Mouse (Mus musculus) embryonic stem cell, embryonic (primary cell): ENCODE data around the gene Grin2b.
"Not testable (repeated sequence)": the region's sequence is repeated elsewhere in the genome, so short reads cannot be mapped to it uniquely, and the experiment has no call there.

ENCODE experiments used
- CTCF ChIA-PET, 4 experiments: fragments of 300-600 bp in 2 of 4; fragments of 350-600 bp in 2 of 4; sonication (Branson Sonifier 250); formaldehyde crosslinking; loops; one replicate each; lab custom pipeline; 2022; ENCODE audit warnings: inconsistent platforms in 2 of 4; lab: Charles Lee
- POLR2A ChIA-PET, 4 experiments: fragments of 300-600 bp in 2 of 4; fragments of 350-600 bp in 2 of 4; sonication (Branson Sonifier 250); formaldehyde crosslinking; loops; one replicate each; lab custom pipeline; 2022; ENCODE audit warnings: antibody characterized with exemption in 4 of 4, inconsistent platforms in 1 of 4; lab: Charles Lee

The Grin2b gene

DNA sequence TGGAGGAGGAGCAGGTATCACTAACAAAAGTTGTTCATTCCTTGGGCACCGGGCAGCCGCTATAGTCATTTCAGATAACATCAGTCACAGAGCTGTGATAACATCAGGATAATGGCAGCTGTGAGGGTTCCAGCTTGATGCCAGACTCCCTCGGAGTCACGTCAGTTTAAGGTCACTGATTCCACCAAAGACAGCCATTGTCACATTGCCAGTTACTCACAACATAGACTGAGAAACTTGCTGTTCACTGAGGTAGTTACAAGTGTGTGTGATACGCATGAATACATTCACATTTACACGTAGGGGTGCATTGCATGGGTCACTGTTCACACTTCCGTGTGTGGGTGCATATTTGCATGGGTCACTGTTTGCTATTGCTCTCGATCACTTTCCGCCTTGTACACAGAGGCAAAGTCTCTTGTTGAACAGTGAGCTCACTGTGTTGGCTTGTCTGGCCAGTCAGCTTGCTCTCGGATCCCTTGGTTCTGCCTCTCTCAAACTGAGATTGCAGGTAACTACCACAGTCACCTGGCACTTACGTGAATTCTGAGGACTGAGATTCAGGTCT lies 383.6 kb downstream of the Grin2b start:
- ChIA-PET POLR2A (no interaction called here), CTCF (no interaction called here)

DNA sequence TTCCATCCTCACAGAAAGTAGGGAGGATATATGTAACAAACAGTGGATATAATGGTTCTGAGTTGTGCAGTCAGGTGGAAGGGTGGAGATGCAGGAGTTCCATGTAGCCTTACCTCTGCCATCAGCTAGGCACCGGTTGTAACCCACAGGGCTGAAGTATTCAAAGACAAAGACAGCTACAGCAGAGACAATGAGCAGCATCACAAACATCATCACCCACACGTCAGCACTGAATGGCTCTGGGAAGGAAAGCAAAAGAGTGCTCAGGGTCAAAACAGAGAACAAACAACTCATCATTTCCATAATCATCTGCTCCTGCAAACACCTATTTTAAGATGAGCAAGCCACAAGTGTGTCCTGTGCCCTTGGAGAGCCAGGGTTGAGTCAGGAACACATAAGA lies 398.6 kb downstream of the Grin2b start:
- ChIA-PET POLR2A (no interaction called here), CTCF (no interaction called here)

DNA sequence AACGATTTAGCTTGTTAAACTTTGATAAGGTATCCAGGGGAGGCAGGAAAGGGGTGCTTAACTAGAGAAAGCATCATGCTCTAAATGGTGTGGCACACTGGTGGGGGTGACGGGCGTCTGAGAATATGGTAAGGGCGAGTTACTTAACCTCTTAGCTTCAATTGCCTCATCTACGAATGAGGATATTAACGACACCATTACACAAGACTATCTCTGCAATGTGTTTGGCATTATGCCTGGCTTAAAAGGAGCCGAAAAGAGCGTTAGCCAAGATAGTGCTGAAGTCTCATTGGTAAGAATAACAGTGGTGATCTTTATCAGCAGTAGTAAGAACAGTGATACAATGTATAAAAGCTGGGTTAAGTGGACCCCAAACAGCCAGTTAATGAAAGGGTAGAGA lies 405.7 kb downstream of the Grin2b start:
- CTCF ChIA-PET, result no interaction called here
- POLR2A ChIA-PET, result no interaction called here

DNA sequence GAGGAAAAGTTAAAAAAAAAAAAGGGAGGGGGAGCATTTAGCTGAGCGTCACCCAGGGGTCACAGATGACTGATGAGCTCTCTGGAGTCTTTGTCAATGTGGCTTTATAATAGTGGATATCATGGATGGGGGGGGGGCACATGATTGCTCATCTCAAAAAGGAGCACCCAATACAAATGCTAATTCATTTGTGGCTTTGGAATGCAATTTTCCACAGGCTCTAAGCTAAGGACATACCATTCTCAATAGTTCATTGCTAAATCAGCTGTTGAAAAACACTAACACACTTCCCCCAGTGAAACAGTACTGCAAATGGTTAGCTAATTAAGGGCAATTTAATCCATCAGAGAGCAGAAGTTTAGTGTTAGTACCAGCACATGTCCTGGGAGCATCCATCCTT lies 414.6 kb downstream of the Grin2b start:
- ChIA-PET POLR2A (interaction anchor here in 1 of 4 experiments (0.8 to 0.9 kb wide), 3 partner anchors 11 to 195 kb away, joined by 3 to 5 read pairs (median 5); no protein-coding TSS in a partner anchor), CTCF (interaction anchor here in 2 of 4 experiments (0.5 to 0.9 kb wide), 6 partner anchors 10 to 1104 kb away, joined by 3 to 12 read pairs (median 4); no protein-coding TSS in a partner anchor)

DNA sequence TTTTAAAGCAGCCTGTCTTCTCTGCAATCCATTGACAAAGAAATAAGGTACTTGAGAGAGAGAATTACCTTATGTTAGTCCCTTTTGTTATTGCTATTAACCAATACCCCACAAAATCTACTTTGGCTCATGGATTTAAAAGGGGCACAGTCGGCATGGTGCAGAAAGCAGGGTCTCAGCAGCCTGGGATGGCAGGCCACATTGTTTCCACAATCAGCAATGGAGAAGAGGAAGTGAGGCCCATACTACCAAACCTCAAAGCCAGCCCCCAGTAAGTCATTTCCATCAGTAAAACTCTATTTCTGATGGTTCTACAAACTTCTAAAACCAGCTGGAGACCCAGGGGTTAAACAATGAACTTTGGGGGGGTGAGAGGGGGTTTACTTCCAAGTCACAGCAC lies 417.2 kb downstream of the Grin2b start:
- POLR2A ChIA-PET, result no interaction called here

DNA sequence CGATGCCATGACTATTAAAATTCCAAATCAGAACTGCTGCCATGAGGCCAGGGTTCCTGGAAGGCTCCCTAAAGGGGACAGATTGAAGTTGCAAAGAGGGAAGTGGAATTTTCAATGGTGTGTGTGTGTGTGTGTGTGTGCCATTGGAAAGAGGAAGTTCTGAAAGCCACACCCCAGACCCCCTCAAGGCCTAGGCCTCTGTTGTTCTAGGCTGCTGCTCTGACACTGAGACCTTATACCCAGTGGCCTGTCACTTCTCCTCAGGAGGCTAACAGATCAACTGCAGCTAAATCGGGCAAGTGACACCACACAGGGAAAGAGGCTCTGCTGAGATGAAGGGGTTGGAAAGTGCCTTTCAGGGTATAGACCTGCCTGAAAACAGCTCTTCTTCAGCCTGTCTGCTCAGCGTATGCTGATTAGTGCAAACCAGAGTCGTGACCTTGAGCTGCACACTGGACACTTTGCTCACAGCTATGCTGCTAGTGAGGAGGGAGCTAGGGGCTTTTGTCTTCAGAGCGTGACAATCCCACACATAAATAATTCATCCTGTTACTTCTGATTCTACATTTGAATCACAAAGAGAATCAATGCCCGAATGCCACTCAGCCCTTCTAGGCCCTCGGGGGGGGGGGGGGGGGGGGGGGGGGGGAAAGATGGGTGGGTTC lies 424.8 kb downstream of the Grin2b start:
- POLR2A ChIA-PET, result interaction anchor here (0.5 to 2.1 kb wide), 6 partner anchors 9 to 85 kb away, joined by 3 to 5 read pairs (median 4); no protein-coding TSS in a partner anchor
- CTCF ChIA-PET, result interaction anchor here in 2 of 4 experiments (0.7 kb wide), 3 partner anchors 10 to 539 kb away, joined by 3 to 8 read pairs (median 6); no protein-coding TSS in a partner anchor

More for the DNA sequence above, 417.2 kb downstream of the Grin2b start:
- CTCF ChIA-PET, result no interaction called here

DNA sequence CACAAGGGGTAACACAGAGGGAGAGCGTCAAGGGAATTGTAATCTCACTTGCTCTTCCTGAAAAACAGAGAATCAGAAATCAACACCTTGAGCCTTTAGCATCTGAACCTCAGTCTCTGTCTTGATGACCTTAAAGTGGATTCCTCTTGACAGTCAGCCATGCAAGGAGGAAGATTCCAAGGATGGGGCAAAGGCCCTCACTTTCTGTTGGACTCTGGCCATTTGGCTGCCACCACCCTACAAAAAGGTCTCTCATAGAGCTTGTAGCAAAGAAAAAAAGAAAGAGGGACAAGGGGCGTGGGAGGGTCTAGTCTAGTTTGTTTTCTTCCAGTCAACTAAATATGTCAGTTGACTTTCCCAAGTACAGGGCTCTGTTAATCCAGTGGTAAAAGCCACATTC lies 427.7 kb downstream of the Grin2b start:
- POLR2A ChIA-PET, result no interaction called here
- CTCF ChIA-PET, result no interaction called here

DNA sequence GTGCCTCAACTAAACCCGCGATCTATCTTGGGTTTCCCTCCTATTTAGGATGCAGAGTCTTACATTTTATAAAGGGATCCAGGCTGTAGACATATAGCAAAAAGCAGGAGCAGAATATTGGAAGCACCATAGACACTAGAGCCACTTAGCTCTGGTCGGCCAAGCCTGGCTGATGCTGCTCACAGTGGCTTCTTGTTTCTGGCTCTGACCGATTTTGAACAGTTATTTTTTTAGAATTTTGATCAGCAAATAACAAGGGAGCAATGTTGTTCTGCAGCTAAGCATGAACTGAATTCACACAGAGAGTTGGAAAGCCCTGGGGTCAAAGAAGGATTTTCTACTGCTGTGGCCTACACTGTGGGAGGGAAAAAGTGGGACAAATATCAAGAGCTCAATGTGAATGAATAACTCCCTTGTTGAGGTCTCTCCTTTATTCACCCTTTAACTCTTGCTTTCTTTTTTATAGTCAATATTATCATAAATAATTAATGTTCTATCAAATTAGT lies 439.0 kb downstream of the Grin2b start:
- POLR2A ChIA-PET, result interaction anchor here in 2 of 4 experiments (0.6 to 1.5 kb wide), 2 partner anchors 15 to 313 kb away, joined by 3 to 4 read pairs; no protein-coding TSS in a partner anchor
- CTCF ChIA-PET, result no interaction called here

DNA sequence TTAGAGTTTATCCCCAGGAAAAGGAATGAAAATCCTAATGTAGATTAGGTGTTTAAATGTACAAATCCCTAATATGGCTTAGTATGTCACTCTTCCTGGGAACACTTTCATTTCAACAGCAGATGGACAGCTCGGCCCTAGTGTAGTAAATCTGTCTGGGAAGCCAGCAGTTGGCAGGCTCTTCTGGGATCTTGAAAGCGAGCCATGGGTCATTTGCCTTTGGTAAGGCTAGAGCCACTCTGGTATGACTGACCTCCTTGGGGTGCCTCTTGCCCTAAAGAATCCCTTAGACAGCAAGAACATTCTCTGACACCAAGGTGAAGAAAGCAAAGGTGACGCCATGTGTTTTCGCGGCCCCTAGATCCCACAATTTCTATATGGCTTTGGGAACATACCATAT lies 446.2 kb downstream of the Grin2b start:
- ChIA-PET POLR2A (interaction anchor here in 1 of 4 experiments (0.6 kb wide), 1 partner anchor 41 kb away, joined by 3 read pairs; no protein-coding TSS in a partner anchor), CTCF (no interaction called here)

DNA sequence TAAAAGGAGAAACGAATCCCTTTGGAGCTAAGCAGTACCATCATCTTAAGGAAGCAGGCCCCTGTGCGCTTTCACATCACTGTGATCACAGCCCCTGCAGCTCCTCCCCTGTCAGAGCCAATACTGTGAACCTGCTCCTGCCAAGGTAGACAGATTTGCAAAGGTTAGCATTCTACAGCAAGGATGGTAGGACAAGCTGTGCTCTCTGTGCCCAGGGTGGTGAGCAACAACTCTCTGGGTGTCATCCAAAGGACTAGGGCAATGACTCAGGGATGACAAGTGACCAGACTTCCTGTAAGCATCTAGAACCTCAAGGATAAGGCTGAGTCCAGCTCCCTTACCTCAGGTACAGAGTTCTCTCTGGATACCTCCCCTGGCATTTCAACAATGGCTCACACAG lies 451.6 kb downstream of the Grin2b start:
- ChIA-PET CTCF (interaction anchor here in 1 of 4 experiments (0.7 kb wide), 1 partner anchor 1062 kb away, joined by 7 read pairs; no protein-coding TSS in a partner anchor), POLR2A (no interaction called here)

DNA sequence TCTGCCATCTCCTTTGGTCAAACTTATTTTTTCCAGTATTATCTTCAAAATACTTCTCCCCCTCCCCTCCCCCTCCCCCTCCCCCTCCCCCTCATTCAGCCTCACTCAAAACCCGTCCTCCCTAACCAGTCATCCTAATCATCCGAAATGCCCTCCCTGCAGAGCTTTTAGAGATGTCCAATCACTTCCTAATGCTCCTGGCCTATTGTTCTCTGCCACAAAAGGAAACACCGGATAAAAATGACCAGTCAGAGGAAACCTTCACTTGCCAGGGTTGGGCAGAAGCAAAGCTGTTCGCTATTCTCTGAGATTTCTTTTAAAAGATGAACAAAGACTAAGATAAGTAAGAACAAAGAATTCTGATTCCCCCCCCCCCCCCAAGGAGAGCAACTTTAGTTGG lies 458.4 kb downstream of the Grin2b start:
- POLR2A ChIA-PET, result interaction anchor here in 3 of 4 experiments (0.6 to 0.8 kb wide), 7 partner anchors 7 to 504 kb away, joined by 3 to 6 read pairs (median 4); no protein-coding TSS in a partner anchor
- CTCF ChIA-PET, result interaction anchor here in 1 of 4 experiments (0.6 kb wide), 2 partner anchors 243 to 1662 kb away, joined by 3 to 6 read pairs; no protein-coding TSS in a partner anchor

DNA sequence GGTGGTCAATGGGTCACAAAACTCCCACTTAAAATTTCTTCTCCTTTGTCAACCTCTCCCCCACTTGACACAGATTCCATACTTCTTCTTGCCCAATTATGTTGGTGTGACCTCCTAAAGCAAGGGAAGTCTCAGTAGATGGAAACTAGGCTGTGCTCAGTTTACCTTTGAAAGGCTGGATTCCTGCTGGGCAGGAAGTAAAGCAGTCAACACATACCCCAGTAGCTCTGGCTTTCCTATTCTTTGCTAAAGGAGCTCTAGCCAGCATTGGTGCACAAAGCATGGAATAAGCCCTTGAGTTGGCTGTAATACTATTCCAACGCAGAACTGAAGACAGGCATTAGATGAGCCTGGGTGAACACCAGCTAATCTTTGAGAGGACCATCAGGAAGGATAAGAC lies 459.1 kb downstream of the Grin2b start:
- CTCF ChIA-PET, result interaction anchor here in 1 of 4 experiments (0.6 kb wide), 1 partner anchor 1661 kb away, joined by 3 read pairs; no protein-coding TSS in a partner anchor
- POLR2A ChIA-PET, result interaction anchor here in 2 of 4 experiments (0.7 kb wide), 2 partner anchors 112 to 279 kb away, joined by 3 to 6 read pairs; no protein-coding TSS in a partner anchor

DNA sequence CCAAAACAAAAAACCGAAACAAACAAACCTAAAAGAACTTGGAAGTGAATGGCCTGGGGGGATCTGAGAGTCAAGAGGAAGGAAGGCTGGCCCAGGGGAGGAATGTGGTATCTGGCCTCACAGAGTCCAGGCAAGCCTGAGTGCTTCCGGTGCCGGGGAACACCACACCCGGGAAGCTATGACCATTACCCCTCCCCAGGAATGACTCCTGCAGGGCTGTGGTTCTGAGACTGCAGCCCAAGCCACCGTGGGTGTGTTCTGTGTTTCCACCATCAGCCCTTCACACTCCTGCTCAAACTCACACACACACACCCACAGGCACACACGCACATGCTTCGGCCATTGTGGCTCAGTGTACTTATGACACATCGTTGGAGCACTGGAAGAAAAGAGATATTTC lies 459.6 kb downstream of the Grin2b start:
- POLR2A ChIA-PET, result interaction anchor here in 1 of 4 experiments (0.7 kb wide), 1 partner anchor 113 kb away, joined by 3 read pairs; no protein-coding TSS in a partner anchor
- CTCF ChIA-PET, result no interaction called here

DNA sequence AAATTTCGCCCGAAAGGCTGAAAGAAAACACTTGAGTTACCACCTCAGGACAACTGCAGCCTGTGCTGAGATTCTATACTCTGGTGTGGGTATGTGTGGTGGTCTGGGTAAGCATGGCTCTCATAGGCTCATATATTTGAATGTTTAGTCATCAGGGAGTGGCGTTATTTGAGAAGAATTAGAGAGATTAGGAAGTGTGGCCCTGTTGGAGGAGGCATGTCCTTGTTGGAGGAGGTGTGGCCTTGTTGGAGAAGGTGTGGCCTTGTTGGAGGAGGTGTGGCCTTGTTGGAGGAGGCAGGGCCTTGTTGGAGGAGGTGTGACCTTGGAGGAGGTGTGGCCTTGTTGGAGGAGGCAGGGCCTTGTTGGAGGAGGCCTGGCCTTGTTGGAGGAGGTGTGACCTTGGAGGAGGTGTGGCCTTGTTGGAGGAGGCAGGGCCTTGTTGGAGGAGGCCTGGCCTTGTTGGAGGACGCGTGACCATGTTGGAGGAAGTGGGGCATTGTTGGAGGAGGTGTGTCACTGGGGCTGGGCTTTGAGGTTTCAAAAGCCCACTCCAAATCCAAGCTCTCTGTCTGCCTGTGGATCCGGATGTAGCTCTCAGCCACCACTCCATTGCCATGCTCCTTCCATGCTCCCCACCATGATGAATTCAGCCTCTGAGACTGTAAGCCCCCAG lies 466.3 kb downstream of the Grin2b start:
- POLR2A ChIA-PET, result interaction anchor here in 2 of 4 experiments (0.6 to 1.6 kb wide), 3 partner anchors 8 to 42 kb away, joined by 4 read pairs; no protein-coding TSS in a partner anchor
- CTCF ChIA-PET, result not testable (repeated sequence)

DNA sequence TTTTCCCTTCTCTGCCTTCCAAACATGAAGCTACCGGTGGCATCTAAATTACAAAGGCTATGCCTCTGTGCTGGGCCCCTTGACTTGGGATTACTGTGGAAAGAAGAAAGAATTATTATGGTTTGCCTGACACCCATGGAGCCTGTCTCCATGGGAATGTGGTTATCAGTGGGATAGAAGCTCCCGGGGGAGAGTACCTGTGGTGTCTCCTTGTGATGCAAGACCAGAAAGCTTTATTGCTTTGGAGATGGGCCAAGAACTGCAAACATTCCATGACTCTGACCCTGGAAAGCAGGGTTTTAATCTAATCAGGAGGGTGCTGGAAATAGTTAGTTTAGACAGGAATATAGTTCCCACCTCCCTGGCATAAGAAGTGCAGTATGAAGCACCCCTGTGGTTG lies 469.7 kb downstream of the Grin2b start:
- CTCF ChIA-PET, result interaction anchor here in 2 of 4 experiments (0.5 to 0.6 kb wide), 2 partner anchors 210 to 564 kb away, joined by 3 to 8 read pairs; no protein-coding TSS in a partner anchor

DNA sequence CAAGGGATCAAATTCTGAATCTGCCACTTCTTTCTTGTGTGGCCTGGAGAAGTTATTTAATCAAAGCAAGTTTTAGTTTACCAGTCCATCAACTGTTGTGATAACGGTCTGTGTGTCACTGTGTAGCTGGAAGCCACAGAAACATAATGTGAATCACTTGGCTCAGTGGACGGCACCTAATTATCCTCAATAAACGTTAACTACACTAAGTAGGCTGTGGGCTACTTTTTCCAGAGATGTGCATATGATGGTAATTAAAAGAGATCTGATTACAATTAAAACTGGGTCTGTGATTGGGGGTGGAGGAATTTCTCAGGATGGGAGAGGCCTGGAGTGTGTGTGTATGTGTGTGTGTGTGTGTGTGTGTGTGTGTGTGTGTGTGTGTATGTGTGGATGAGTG lies 471.9 kb downstream of the Grin2b start:
- POLR2A ChIA-PET, result no interaction called here
- CTCF ChIA-PET, result no interaction called here

More for the DNA sequence above, 469.7 kb downstream of the Grin2b start:
- POLR2A ChIA-PET, result interaction anchor here in 1 of 4 experiments (1.5 kb wide), 1 partner anchor 23 kb away, joined by 3 read pairs; no protein-coding TSS in a partner anchor

DNA sequence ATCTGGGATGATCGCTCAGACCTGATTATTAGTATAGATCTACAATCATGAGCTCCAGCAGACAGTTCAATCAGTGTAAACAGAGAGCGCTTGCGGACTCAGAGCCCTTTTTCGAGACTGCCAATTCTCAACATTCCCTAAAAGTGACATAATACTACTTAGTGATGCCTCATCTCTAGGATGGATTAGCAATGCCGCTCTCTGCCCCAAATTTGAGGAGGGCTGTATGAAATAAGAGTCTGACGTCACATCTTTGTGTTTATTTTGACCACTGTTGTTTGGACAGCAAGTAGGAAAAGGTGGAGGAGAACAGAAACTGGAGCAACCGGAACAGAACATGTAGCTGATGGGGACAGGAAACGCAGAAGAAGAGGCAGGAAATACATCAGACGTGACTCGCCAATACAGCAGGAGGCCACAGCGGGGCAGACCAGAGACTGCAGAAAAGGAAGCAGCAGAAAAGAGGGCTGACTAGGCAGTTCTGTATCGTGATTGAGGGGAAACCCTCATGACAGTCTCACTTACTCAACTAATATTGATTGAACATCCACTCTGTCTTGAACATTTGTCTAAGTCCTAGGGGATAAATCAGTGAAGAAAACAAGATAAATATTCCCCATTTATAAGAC lies 472.5 kb downstream of the Grin2b start:
- CTCF ChIA-PET, result no interaction called here
- POLR2A ChIA-PET, result no interaction called here

DNA sequence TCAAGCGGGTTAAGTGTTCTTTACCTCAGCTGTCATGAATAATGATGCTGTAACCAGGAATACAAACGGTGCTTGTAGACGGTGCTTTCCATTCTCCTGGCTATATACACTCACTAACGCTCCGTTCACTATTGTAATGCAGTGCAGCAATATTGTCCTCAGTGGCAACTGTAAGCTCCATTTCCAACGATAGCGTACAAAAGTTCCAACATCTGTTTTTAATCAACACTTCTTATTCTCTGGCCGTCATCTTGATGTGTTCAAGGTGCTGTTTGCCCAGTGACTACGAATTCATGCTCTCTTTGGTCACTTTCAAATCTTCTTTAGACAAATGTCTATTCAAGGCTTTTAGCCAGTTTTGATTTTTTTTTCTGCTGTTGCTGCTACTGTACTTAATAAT lies 480.8 kb downstream of the Grin2b start:
- CTCF ChIA-PET, result no interaction called here
- POLR2A ChIA-PET, result no interaction called here
